Mouse (Mus musculus) megakaryocyte progenitor cell, adult 5-6 weeks (primary cell): ENCODE measurements around the gene Gm10260. TPM values are rescaled to one million over a fixed set of nuclear protein-coding genes. Genes with fewer than 3 reads are reported as not detected.
A peak's percentile ranks its signal among the peaks of the same experiment; 100 is the strongest.

ENCODE experiments used
- ATAC-seq: replicated peaks from 2 replicates; pipeline ENCODE4 v1.8.0; 2016; ENCODE audit warnings: mild to moderate bottlenecking, moderate TSS enrichment, inconsistent platforms; ENCODE audit not compliant: poor library complexity
- total RNA-seq, 2 experiments: library from RNA; stranded (forward) in 1 of 2; stranded (reverse) in 1 of 2; fragments of 157-497, 149-512 nt in 1 of 2; fragments of 200-1000 nt in 1 of 2; gene quantifications; 2 replicates each; pipeline versions ENCODE4 v1.2.3 to v1.2.4; 2015 to 2017

Gene Gm10260
- total RNA-seq, 2 experiments from 2014 or later: 28.1 to 32.5 TPM

DNA sequence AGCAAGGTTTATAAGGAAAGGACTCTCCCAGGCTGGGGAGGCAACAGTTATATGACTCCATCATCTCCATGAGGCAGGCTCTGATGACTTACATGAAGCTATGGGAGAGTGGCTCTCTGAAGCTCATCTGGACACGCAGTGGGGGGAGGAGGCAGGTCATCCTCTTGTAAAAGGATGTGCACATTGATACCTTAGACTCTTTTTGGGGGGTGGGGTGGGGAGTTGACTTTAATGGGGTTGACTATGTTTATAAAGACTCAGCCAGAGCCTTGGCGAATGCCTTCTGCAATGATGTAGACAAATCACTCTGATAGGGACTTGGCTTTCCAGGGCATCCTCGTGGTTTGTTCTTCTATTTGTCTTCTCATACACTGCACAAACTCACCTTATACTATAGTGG lies 8.8 kb upstream of the Gm10260 start:
- ATAC-seq: no peak

DNA sequence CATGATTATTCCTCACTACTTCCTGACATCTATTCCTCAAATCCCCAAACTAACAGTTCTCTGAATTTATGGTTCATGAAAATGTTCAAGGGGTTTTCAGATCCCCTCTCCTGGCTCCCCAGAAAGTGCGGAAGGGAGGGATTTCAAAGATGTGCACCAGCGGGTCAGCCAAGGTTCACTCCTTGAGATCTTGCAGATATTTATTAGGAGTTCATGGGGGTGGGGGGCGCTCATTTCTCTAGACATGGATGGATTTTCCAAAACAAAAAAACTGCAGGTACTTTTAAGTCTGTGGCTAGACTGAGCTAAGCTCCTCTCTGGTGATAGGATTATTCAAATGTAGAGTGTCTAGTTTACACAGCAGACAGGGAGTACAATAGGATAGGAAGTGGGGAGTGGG lies 8.4 kb upstream of the Gm10260 start:
- no peak for ATAC-seq

DNA sequence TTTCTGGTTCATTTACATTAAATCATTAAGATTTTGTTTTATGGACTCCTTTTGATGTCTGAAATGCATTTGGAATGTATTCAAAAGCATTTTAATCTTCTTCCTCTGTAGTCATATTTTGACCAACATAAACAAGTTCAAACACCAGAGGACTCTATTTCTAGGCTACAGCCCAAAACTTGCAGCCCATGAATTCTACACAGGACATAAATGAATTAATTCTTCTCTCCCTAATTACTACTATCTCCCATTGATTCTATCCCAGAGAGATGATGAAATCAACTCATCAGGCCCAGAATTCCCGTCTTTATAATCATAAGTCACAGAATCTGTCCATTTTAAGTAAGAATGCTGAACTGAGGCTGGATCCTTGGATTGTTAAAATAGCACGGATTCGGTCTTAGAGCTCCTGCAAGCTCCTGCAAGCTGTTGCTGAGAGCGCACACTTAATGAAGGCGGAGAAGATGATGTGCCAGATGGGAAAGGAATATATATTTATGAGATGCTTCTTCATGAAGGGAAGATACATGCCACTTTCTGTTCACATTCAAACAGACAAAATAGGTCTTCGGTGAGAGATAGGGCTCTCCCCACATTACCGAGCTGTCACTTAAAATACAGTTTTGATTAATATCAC lies 7.7 kb upstream of the Gm10260 start:
- ATAC-seq: no peak

DNA sequence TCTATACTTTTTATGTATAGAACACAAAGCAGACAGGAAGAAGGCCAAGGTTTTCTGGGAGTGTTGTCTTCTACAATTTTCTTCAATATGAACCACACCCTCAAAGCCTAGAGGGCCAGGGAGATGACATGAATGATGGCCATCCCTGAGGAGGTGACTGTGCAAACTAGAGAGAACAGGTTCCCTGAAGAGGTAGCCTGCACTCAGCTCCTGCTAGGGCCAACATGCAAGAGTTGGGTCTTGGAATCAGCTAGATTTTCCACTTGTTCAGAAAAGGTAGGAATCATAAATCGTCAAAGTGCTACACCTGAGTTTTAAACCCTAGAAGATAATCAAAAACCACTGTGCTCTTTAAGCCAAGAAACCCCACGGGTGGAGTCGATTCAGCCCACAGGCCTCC lies 6.2 kb upstream of the Gm10260 start:
- no peak for ATAC-seq

DNA sequence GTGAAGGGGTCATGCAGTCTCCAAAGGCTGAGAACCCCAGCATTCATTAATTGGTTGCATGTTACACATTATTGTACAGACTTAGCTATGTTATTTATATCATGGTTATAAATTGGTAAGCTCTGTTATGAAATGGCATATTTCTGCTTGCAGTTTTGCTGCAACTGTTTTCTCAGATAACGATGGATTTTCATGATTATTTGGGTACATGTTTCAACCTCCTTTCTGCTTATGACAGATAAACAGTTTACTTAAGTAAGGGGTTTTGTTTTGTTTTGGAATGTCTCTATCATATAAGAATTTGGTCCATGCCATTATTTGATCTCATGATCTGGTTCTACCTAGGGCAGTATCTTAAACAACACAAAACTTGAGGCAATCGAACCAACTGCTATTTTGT lies 5.5 kb upstream of the Gm10260 start:
- ATAC-seq: peak; percentile 66

DNA sequence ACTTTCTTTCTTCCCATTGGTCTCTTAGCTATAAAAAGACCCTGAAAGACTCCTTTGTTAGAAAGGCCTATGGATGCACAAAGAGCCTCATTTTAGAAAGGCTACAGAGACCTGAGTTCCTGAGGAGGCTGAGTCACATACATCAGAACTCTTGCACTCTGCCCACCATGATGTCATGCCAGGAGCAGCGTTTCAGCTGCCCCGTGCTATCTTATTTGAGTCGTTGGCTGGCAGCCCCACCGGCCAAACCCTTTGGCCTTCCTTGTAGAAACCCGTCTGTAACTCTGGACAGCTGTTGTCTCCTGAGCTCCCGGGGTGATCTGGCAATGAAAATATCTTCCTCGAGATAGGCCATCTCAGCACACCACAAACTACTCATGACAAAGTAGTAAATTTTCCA lies 3.6 kb upstream of the Gm10260 start:
- ATAC-seq: peak; percentile 33

DNA sequence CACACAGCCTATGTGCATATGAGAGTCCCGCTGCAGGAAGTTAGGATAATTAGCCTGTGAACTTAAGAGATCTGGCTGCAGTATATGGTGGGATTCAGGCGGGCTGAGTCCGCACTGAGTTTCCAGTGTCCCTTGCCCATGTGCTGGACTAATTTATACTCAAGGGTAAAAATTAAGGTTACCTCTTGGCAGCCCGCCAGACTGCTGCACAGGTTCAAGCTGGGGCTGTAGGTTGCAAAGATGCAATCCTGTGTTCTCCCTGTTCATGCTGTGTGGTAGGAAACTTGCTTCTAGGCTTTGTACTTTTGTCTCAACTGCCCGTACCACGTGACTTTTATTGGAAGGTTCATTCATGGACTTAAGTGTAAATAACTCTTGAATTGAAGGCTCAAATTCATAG lies 3.0 kb upstream of the Gm10260 start:
- ATAC-seq: no peak

DNA sequence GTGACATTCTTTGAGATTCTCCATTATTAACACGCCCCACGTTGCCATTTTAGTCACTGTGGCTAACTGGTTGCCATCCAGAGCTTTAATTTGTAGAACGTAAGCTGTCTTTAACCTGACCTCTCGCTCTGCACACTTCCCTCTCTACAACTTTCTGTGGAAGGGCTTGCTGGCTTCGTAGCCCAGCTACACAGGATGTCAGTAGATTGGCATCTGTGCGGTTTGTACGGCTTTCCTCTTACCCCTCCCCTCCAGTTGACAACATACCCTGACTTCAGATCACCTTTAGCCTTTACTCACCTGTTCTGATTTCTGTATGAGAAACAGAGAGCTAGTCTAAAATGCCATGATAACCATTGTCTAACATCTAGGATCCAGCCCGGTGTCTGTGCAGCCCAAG lies 1.7 kb upstream of the Gm10260 start:
- no peak; the same call in 1 of the 2 replicates for ATAC-seq

DNA sequence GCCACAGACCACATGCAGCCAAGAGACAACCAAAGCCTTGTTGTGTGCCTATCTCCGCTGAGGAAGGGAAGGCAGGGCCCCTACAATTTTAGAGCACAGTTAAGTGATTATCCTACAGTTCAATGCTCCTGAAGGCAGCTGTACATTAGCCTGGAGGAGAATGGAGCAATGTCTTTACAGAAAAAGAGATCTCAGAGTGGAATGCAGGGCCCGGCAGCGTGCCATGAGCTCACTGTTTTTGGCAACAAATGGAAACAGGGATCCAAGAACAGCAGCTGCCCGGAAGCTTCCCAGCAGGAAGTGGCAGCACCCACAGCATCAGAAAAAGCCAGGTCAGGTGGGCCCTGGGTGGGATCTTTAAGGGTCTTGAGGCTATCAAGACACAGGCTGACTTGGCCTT lies 3.4 kb downstream of the Gm10260 start:
- no peak for ATAC-seq

DNA sequence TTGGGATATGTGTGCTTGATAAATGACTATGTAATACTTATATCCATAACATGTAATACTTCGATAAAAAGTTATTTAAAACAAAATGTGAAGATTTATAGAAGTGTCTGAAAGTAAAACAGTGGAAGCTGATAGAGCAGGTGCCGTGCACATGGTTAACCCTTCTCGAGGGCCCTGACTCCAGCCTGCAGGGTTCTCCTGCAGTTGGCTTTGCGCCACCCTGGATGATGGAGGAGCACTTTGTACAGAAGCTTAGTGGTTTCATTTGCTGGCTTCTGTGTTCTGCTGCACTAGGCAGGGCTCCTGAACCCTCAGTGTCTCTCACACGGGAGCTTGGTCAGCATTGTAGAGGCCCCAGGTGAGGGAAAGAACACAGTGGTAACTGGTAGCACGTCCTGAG lies 4.3 kb downstream of the Gm10260 start:
- no peak for ATAC-seq

DNA sequence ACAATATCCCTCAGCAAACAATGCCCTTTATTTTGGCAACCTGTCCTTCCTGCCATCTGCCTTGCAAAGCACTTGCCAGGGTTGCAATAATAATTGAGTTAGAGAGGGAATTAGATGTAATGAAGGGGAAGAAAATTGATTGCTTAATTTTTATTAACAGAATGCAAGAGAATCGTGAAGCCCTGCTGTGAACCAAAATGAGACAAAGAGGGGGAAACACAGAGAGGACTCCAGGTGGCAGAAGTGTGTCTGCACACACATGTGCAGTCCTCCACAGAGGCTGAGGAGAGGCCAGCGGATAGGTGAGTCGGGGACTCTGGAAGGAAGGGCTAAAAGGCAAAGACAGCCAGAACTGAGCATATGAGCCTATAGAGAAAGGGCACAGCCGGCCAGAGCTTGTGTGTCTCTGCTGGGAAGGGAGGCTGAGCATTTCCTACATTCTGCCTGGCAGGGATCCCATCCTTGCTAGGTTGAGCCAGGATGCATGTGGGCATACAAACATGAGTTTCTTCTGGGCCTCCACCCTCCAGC lies 9.5 kb downstream of the Gm10260 start:
- no peak for ATAC-seq

DNA sequence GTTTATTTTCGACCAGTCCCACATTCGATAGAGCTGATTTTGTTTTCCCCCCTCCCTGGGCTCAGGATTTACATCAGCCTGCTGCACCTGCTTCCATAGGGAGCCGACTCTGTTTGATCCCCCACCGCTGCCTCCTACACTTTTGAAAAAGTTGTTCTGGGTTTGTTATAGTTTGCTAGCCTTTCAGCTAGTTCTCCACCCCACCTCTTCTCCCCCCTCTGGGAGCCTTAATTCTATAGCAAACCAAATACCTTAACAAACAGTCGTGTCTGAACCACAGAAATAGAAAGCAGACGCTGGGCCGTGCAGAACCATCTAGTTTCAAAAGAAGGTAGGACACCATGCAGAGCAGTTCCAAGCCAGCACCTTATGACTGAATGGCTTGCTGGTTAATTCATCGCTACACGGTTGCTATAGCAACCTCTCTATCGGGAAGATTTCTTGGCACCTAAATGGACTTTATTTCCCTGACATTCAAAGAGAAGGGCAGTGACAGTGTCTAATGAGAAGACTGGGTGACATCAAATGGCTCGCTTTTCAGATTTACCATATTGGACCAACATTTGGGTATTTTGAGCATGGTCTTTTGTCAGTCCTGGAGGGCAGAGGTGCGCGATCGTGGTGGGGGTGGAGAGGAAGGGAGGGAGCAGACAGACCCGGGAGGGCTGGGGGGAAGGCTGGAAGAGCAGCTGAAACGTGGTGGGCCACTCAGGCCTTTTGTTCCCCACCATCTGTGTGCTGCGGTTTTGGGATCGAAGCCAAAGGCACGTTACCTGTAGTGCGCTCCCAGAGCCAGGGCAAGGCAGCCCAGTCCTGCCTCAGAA lies 13.2 kb downstream of the Gm10260 start:
- no peak for ATAC-seq

DNA sequence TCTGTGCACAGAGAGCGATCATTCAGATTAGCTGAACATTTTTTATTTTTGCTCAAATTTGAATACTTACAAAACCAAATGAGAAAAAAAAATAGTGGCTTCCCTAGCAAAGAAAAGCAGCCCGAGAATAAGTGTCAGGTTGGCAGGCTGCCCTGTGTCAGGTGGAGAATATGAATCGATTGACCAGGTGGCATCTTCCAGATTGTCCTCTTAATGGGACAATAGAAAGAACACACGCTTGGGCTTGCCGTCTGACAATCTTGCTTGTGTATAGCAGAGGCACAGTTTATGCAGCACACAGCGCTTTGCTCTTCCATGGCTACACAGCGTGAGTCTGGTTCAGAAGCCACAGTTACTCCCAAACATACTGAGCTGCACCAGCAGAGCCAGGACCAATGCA lies 15.8 kb downstream of the Gm10260 start:
- no peak for ATAC-seq

DNA sequence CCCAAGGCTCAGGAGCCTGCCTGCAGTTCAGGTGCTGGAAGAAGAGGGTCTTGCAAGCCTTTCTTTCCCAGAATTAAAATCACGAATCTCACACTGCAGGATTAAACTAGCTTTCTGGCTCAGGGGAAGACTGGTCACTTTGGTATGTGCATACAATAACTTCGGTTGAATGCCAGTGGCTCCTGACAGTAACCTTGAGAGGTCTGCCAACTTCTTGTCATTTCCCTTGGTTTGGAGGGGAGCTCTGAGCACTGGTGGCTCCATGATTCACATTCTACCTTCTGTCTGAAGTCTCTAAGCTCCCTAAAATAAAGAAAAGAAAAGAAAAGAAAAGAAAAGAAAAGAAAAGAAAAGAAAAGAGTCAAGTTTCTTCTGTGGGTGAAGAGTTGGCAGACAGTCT lies 16.4 kb downstream of the Gm10260 start:
- ATAC-seq: no peak

DNA sequence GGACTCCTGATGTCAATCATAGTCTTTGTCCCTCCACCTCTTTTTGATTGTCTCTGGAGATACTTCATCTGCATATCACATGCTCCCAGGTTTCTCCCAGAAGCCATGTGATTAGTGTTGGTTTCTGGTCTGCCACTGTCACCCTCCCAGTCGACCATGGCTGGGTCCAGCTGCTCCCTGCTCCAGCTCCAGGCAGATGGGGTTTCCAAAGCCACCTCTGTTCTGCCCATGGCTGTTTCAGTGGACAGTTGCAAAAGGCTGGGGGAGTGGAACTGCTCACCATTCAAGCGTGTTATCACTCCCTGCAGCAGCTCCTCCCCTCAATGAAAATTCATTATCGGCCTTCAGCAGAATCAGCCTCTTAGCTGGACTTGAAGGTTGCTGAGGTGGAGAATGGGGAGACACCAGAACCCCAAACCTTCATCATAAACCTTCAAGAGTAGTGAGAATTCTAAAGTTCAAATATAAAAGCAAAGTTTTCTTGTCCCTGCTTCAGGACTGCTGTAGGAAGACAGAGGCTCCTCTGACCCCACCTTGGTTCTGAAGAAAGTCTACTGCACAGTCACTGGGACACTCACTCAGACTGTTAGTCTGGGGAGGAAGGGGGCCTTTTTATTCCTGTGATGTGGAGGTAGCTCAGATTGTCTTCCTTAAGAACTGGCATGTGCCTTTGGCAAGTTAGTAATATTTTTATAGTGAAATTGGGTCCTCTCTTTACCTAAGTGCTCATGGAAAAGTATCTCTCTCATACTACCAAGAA lies 17.0 kb downstream of the Gm10260 start:
- peak; percentile 90 for ATAC-seq

DNA sequence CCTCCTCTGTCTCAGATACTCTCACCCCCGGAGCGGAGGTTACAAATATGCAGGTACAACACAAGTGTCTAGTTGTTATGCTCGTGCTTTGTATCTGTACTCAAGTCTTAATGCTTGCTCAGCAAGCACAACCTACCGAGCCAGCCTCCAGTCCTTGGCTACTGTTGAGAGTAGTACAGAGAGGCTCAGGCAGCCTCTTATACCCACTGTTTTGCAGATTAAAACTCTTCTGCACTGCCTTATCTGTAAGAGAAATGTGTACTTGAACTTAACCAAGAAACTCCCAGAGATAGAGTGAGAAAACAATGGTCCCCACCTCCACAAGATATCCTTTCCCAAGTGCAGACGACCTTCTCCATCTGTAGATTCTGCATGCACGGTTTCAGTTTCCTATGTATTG lies 24.5 kb downstream of the Gm10260 start:
- ATAC-seq: peak; percentile 75

DNA sequence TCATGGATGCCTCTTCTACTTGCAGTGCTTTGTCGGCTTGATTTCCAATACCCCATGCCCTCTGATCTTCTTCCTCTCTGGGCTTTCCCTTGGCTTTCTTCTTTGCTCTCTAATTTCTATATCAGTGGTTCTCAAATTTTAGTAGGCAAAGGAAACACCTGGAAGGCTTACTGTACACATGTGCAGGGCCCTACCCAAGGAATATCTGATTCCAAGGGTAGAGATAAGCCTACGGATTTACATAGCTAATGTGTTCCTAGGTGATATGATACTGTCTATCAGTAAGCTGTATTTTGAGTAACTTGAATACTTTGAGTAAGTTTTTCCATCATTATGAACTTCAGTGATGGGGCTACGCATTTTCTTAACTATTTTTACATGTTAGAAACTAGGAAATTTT lies 25.7 kb downstream of the Gm10260 start:
- no peak for ATAC-seq

DNA sequence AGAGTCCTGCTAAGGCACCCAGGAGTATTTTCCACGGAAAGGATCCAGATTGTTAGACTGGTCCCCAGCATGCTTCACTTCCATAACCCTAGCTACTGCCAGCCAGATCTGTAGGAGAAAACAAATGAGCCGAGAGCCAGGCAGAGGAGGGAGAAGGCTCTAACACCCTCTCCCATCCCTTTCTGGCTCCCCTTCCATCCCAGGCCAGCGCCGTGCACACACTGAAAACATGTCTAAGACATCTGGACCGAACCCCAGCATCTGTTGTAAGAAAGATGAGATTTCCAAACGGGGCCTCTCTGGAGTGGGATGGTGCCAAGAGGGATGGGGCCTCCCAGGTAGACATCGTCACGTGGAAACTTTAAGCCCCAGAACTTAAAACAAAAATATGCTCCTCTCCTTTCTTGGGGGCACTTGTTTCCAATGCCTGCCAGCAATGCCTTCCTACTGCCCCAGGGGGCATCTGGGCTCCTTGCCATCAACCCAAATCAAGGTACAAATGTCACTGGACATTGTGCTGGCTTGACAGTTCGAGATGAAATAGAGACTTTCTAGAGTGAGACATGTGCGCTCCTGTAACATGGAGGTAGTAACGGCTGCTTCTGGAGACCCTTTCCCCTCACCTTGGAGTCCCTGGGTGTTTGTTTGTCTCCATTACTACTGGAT lies 35.1 kb downstream of the Gm10260 start:
- ATAC-seq: no peak

DNA sequence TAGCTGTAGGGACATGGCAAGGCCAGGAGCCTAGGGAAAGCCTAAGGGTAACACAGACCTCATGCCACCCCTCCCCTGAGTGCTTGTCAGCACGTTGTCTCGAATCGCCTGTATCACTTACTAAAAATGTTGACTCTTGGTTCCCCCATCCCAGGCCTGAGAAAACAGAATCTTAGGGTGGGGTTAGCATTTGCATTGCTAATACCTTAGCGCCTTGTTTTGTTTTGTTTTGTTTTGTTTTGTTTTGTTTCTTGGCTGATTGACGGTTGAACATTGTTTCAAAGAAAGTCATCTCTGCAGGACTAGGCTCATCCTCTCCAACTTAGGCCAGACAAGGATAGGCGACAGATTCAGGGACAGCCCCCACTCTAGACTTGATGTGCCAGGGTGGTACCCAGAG lies 35.9 kb downstream of the Gm10260 start:
- no peak for ATAC-seq

DNA sequence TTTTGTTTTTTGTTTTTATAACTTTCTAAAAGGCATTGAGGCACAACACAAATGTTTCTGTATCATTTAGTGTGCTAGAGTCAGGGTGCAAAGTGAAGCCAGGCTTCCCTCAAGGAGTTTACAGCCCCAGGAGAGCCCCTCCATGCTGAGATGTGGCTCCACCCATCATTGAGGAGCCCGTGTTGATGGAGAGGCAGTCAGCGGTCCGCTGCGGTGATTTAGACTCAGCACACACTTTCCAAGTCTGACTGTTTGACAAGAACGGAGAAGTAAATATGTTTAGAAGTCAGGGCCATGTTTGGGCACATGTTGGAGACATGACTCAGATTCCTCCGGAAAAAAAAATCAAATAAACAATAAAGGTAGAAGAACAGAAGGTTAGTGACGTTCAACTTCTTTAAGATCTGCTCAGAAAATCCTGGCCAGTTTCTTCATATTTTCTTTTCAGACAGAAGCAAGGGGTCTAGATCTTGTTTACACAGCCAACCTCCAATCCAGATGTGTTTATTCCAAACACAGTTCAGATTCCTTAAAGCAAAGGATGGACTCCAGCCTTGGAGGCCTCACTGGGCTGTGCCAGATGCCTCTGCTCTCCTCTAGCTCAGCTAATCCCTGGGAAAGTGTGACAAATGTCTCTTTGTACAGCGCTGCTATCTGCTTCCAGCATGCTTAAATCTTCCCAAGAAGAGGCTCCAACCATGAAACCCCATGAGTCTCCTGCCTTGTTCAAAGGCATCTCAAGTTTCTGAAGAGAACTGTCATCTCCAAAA lies 47.7 kb downstream of the Gm10260 start:
- ATAC-seq: no peak
